Mouse (Mus musculus): Measurements from ENCODE around the gene Enox1. TPM values are rescaled to one million over a fixed set of nuclear protein-coding genes. Genes with fewer than 3 reads are reported as not detected.

Gene Enox1
- polyA plus RNA-seq, 1 experiment from 2014 or later: 7.4 TPM

GRCm38 (mm10) chr14:77483076-77483475 lies 326.5 kb downstream of the Enox1 start:
- H3K9ac ChIP-seq (replicated peaks; ENCODE audit: low read depth, low read length): no peak overlapping the region
- no peak overlapping the region for H3K4me2 ChIP-seq (replicated peaks; ENCODE audit: low read depth, low read length)
- no peaks in the 10 kb centered on the region for H3K4me1 ChIP-seq (ENCODE audit: control insufficient read depth, insufficient read depth, low read length)
- no peaks in the 10 kb centered on the region for H3K36me3 ChIP-seq (ENCODE audit: control insufficient read depth, insufficient read depth, low read length)
- ATAC-seq (ENCODE audit: insufficient number of reproducible peaks, insufficient read depth, low FRiP score, low read depth): no peak
- no peak overlapping the region for H3K27ac ChIP-seq (ENCODE audit: low read length)
- H3K4me3 ChIP-seq (ENCODE audit: low read depth, low read length): no peak overlapping the region
- 38% methylated on average over 15 of the region's 15 CpGs for WGBS
- no peaks in the 10 kb centered on the region for H3K27me3 ChIP-seq (ENCODE audit: control insufficient read depth, insufficient read depth, low read length)
- H3K9me3 ChIP-seq (ENCODE audit: control insufficient read depth, low read depth, low read length): no peaks in the 10 kb centered on the region

- Histone ChIP-seq H3K9ac (replicated peaks; ENCODE audit: low read depth, low read length) (no peak overlapping the region), H3K27ac (ENCODE audit: low read length) (no peak overlapping the region), H3K9me3 (ENCODE audit: control insufficient read depth, low read depth, low read length) (no peaks in the 10 kb centered on the region), H3K36me3 (ENCODE audit: control insufficient read depth, insufficient read depth, low read length) (no peaks in the 10 kb centered on the region), H3K4me1 (ENCODE audit: control insufficient read depth, insufficient read depth, low read length) (no peaks in the 10 kb centered on the region), H3K27me3 (ENCODE audit: control insufficient read depth, insufficient read depth, low read length) (no peaks in the 10 kb centered on the region), H3K4me3 (ENCODE audit: low read depth, low read length) (no peak overlapping the region), H3K4me2 (replicated peaks; ENCODE audit: low read depth, low read length) (no peak overlapping the region)
- no peak for ATAC-seq (ENCODE audit: insufficient number of reproducible peaks, insufficient read depth, low FRiP score, low read depth)
- 74% methylated on average over 8 of the region's 8 CpGs for whole genome bisulfite sequencing
Measured at GRCm38 (mm10) chr14:77484951-77485447, 328.4 kb downstream of the Enox1 start.

GRCm38 (mm10) chr14:77490699-77491098 lies 334.1 kb downstream of the Enox1 start:
- 96% methylated on average over 6 of the region's 6 CpGs for WGBS
- no peak overlapping the region for H3K27ac ChIP-seq (ENCODE audit: low read length)
- H3K36me3 ChIP-seq (ENCODE audit: control insufficient read depth, insufficient read depth, low read length): no peaks in the 10 kb centered on the region
- H3K4me1 ChIP-seq (ENCODE audit: control insufficient read depth, insufficient read depth, low read length): no peaks in the 10 kb centered on the region
- H3K9me3 ChIP-seq (ENCODE audit: control insufficient read depth, low read depth, low read length): no peaks in the 10 kb centered on the region
- H3K4me2 ChIP-seq (replicated peaks; ENCODE audit: low read depth, low read length): no peak overlapping the region
- H3K27me3 ChIP-seq (ENCODE audit: control insufficient read depth, insufficient read depth, low read length): no peaks in the 10 kb centered on the region
- ATAC-seq (ENCODE audit: insufficient number of reproducible peaks, insufficient read depth, low FRiP score, low read depth): no peak
- no peak overlapping the region for H3K4me3 ChIP-seq (ENCODE audit: low read depth, low read length)
- H3K9ac ChIP-seq (replicated peaks; ENCODE audit: low read depth, low read length): no peak overlapping the region

- 95% methylated on average over 2 of the region's 2 CpGs for WGBS
- no peaks in the 10 kb centered on the region for H3K9me3 ChIP-seq (ENCODE audit: control insufficient read depth, low read depth, low read length)
- H3K4me1 ChIP-seq (ENCODE audit: control insufficient read depth, insufficient read depth, low read length): no peaks in the 10 kb centered on the region
- H3K4me3 ChIP-seq (ENCODE audit: low read depth, low read length): no peak overlapping the region
- H3K36me3 ChIP-seq (ENCODE audit: control insufficient read depth, insufficient read depth, low read length): no peaks in the 10 kb centered on the region
- ATAC-seq (ENCODE audit: insufficient number of reproducible peaks, insufficient read depth, low FRiP score, low read depth): no peak
- H3K27me3 ChIP-seq (ENCODE audit: control insufficient read depth, insufficient read depth, low read length): no peaks in the 10 kb centered on the region
- H3K9ac ChIP-seq (replicated peaks; ENCODE audit: low read depth, low read length): no peak overlapping the region
- H3K4me2 ChIP-seq (replicated peaks; ENCODE audit: low read depth, low read length): no peak overlapping the region
- H3K27ac ChIP-seq (ENCODE audit: low read length): no peak overlapping the region
Measured at GRCm38 (mm10) chr14:77491731-77492130, 335.2 kb downstream of the Enox1 start.

- 47% methylated on average over 6 of the region's 6 CpGs for WGBS
- Histone ChIP-seq H3K4me1 (ENCODE audit: control insufficient read depth, insufficient read depth, low read length) (no peaks in the 10 kb centered on the region), H3K9ac (replicated peaks; ENCODE audit: low read depth, low read length) (no peak overlapping the region), H3K4me2 (replicated peaks; ENCODE audit: low read depth, low read length) (no peak overlapping the region), H3K4me3 (ENCODE audit: low read depth, low read length) (no peak overlapping the region), H3K36me3 (ENCODE audit: control insufficient read depth, insufficient read depth, low read length) (no peaks in the 10 kb centered on the region), H3K9me3 (ENCODE audit: control insufficient read depth, low read depth, low read length) (no peaks in the 10 kb centered on the region), H3K27ac (ENCODE audit: low read length) (no peak overlapping the region), H3K27me3 (ENCODE audit: control insufficient read depth, insufficient read depth, low read length) (no peaks in the 10 kb centered on the region)
- no peak for ATAC-seq (ENCODE audit: insufficient number of reproducible peaks, insufficient read depth, low FRiP score, low read depth)
Measured at GRCm38 (mm10) chr14:77499996-77500581, 343.5 kb downstream of the Enox1 start.

GRCm38 (mm10) chr14:77504458-77505135 lies 348.0 kb downstream of the Enox1 start:
- WGBS: 57% methylated on average over 12 of the region's 12 CpGs
- Histone ChIP-seq H3K36me3 (ENCODE audit: control insufficient read depth, insufficient read depth, low read length) (no peaks in the 10 kb centered on the region), H3K4me3 (ENCODE audit: low read depth, low read length) (no peak overlapping the region), H3K27ac (ENCODE audit: low read length) (no peak overlapping the region), H3K9me3 (ENCODE audit: control insufficient read depth, low read depth, low read length) (no peaks in the 10 kb centered on the region), H3K4me1 (ENCODE audit: control insufficient read depth, insufficient read depth, low read length) (no peaks in the 10 kb centered on the region), H3K9ac (replicated peaks; ENCODE audit: low read depth, low read length) (no peak overlapping the region), H3K4me2 (replicated peaks; ENCODE audit: low read depth, low read length) (no peak overlapping the region), H3K27me3 (ENCODE audit: control insufficient read depth, insufficient read depth, low read length) (no peaks in the 10 kb centered on the region)
- no peak for ATAC-seq (ENCODE audit: insufficient number of reproducible peaks, insufficient read depth, low FRiP score, low read depth)

GRCm38 (mm10) chr14:77506341-77506740 lies 349.8 kb downstream of the Enox1 start:
- no peaks in the 10 kb centered on the region for H3K27me3 ChIP-seq (ENCODE audit: control insufficient read depth, insufficient read depth, low read length)
- ATAC-seq (ENCODE audit: insufficient number of reproducible peaks, insufficient read depth, low FRiP score, low read depth): no peak
- H3K36me3 ChIP-seq (ENCODE audit: control insufficient read depth, insufficient read depth, low read length): no peaks in the 10 kb centered on the region
- 72% methylated on average over 9 of the region's 9 CpGs for WGBS
- no peak overlapping the region for H3K9ac ChIP-seq (replicated peaks; ENCODE audit: low read depth, low read length)
- no peak overlapping the region for H3K4me2 ChIP-seq (replicated peaks; ENCODE audit: low read depth, low read length)
- no peak overlapping the region for H3K27ac ChIP-seq (ENCODE audit: low read length)
- H3K9me3 ChIP-seq (ENCODE audit: control insufficient read depth, low read depth, low read length): no peaks in the 10 kb centered on the region
- H3K4me1 ChIP-seq (ENCODE audit: control insufficient read depth, insufficient read depth, low read length): no peaks in the 10 kb centered on the region
- H3K4me3 ChIP-seq (ENCODE audit: low read depth, low read length): no peak overlapping the region

- no peak overlapping the region for H3K9ac ChIP-seq (replicated peaks; ENCODE audit: low read depth, low read length)
- H3K4me3 ChIP-seq (ENCODE audit: low read depth, low read length): no peak overlapping the region
- H3K4me2 ChIP-seq (replicated peaks; ENCODE audit: low read depth, low read length): no peak overlapping the region
- no peaks in the 10 kb centered on the region for H3K27me3 ChIP-seq (ENCODE audit: control insufficient read depth, insufficient read depth, low read length)
- no peak for ATAC-seq (ENCODE audit: insufficient number of reproducible peaks, insufficient read depth, low FRiP score, low read depth)
- no peaks in the 10 kb centered on the region for H3K36me3 ChIP-seq (ENCODE audit: control insufficient read depth, insufficient read depth, low read length)
- 65% methylated on average over 12 of the region's 12 CpGs for WGBS
- H3K9me3 ChIP-seq (ENCODE audit: control insufficient read depth, low read depth, low read length): no peaks in the 10 kb centered on the region
- no peaks in the 10 kb centered on the region for H3K4me1 ChIP-seq (ENCODE audit: control insufficient read depth, insufficient read depth, low read length)
- H3K27ac ChIP-seq (ENCODE audit: low read length): no peak overlapping the region
Measured at GRCm38 (mm10) chr14:77508036-77508435, 351.5 kb downstream of the Enox1 start.

Measured in stomach, embryonic 14.5 days (tissue).